Mouse (Mus musculus): Measurements from ENCODE around the gene Ppox.
"Not testable (repeated sequence)": the region's sequence is repeated elsewhere in the genome, so short reads cannot be mapped to it uniquely, and the experiment has no call there.

The Ppox gene

DNA sequence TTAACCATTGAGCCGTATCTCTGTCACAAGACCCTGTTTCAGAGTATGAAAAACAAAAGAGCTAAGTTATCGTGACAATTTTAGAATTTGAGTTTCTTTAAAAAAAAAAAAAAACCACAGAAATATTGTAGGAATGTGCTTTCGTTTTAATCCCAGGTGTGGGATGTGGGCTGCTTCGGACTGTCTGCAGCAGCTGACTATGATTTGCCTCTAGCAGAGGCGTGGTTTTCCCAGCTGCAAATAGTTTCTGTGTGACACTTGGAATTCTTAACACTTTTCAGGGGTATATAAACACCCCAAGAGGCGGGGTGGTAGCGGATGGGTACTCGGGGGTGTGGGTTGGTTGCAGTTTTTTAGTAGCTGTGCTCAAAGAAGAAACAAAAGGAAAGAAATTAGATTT, 35.6 kb downstream of the Ppox start:
- DNase-seq (ENCODE audit: low read depth, low spot score), result no peak

DNA sequence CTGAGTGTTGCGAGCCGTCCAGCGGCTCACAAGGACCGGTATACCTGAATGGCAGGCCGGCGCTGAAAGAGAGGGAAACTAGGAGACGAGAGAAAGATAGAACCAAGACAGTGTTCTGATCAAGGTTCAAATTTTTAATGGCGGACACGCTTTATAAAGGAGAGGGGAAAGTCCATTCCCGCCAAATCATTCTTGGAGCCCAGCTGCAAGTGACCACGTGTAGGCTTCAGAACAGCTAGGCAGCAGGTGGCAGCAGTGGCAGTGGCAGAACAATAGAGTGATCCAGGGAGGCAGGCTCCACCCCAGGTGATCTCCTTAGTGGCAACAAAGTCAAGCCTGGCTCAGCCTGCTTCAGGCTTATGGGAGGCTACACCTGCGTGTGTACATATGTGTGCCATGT, 39.0 kb downstream of the Ppox start:
- DNase-seq (ENCODE audit: low read depth, low spot score), result not testable (repeated sequence)

DNA sequence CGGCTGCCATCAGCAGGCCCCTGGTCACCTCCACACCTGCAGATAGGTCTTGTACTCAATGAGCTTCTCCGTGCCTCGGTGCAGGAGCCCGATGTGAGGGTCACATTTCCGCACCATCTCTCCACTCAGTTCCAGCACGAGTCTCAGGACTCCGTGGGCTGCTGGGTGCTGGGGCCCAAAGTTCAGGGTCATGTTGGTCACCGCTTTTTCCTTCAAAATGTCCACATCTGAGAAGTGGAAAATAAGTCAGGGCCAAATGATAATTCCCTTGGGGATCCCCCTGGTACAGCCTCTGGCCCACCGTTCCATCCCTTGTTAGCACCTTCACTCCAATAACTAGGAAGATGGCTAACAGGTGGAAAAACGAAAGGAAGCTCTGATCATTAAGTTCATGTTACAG, 40.1 kb downstream of the Ppox start:
- no peak for DNase-seq (ENCODE audit: low read depth, low spot score)

DNA sequence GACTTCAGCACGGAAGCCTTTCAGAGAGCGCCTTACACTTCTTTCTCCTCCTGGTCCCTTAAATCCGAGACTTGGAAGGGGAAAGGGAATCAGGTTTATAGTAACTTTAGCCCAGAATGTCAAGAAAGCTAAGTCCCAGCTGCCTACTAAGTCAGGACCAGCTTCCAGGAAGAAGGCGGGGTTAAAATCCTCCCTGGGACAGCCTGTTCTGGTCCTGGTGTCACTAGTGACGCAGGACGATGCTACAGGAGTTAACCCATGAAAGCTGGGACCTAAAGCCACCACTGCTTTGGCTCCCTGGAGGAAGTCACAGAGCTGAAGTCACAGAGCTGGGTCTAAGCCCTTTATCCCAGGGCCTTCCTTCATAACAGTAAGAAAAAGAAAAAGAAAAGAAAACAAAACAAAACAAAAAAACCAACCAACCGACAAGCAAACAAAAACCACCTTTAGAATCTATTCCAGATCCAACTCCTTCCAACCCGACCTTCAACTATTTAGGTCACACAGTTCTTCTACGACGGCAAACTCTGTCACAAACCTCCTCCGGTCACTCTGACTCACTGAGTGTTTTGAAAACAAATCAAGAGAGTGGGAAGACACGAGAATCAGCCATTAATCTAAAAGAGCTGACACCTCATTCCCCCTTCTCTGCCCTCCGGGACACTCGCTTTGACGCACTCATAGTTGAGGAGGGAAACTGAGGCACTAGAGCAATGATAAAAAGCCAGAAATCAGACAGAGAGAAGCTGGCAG, 40.8 kb downstream of the Ppox start:
- DNase-seq (ENCODE audit: low read depth, low spot score), result no peak

DNA sequence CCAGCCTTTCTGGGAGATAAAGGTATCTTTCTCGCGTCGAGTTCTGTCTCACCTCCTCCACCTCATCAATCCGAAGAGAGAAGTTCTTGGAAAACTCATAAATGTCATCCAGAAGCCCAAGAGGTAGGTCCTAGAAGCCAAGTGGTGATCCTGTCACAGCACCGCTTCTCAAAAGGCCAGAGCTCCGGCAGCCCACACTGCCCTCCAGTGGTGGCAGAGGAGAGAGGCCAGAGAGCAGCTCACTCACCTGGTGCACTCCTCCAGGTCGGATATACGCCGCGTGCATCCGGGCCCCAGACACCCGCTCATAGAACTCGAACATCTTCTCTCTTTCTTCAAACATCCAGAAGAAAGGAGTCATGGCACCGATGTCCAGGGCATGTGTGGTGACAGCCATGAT, 42.5 kb downstream of the Ppox start:
- no peak for DNase-seq (ENCODE audit: low read depth, low spot score)

DNA sequence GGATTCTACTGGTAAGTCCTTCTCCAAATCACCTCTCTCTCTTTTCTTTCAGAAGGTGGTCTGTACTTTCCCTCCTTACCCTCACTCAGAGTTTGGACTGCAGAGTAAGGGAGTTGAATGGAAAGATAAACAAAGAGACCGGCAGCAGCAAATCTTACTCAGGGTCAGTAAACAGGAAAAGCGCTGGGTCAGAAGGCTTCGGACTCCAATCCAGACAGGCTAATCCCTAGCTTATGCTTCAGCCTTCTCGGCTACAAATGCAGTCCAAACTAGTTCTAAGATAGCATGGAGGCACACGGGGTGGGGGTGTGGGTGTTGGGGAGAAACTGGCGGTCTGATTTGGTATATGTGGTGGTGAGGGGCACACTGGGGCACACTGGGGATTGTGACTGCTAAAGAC, 43.5 kb downstream of the Ppox start:
- no peak for DNase-seq (ENCODE audit: low read depth, low spot score)

DNA sequence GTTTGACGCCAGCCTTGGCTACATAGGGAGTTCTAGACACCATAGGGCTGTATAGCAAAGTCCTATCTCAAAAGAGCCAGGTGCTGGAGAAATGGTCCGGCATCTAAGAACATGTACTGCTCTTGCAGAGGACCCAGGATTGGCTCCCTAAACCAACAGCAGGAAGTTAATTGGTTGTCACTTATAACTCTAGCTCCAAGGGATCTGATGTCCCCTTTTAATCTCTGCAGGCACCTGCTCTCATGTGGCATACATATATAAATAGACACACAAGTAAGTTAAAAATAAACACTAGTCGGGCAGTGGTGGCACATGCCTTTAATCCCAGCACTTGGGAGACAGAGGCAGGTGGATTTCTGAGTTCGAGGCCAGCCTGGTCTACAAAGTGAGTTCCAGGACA, 45.2 kb downstream of the Ppox start:
- no peak for DNase-seq (ENCODE audit: low read depth, low spot score)

DNA sequence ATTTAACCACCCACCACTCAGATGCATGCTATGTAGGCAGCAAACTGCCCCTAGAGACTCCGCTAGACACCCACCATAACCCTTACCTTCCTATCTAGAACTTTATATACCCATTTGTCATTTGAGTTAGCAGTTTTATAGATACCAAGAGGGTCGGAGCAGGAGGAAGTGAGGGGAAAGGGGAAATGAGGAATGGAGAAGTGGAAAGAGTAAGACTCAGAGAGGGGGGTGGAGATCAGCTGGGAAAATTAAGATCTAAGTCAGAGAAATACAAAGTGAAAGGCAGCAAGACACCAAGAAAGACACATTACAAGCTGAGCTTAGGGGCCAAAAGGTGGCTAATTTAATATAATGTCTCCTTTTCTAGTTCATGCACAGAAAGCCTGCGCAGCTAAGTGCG, 46.4 kb downstream of the Ppox start:
- DNase-seq (ENCODE audit: low read depth, low spot score), result no peak

DNA sequence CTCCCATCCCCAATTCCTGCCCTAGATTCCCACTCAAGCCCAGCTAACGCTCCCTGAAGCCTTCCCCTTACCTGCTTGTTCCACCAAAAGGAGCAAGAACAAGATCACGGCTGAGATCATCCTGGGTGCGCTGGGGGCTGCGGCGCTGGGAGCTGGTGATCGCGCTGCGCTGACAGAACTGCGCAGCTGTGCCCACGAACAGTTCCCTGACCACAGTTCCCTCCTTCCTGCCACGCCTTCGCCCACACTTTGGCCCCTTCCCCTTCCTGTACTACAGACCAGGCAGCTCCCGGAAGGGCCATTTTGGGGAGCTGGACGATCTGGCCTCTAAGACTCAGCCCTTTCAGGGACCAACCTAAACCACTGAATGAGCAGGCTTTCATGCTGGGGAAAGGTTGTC, 46.9 kb downstream of the Ppox start, which contains the start of gene Fcer1g:
Gene Fcer1g (minus strand): TSS at position 240 of the 400 bp plus-strand sequence.
- no peak for DNase-seq (ENCODE audit: low read depth, low spot score)

DNA sequence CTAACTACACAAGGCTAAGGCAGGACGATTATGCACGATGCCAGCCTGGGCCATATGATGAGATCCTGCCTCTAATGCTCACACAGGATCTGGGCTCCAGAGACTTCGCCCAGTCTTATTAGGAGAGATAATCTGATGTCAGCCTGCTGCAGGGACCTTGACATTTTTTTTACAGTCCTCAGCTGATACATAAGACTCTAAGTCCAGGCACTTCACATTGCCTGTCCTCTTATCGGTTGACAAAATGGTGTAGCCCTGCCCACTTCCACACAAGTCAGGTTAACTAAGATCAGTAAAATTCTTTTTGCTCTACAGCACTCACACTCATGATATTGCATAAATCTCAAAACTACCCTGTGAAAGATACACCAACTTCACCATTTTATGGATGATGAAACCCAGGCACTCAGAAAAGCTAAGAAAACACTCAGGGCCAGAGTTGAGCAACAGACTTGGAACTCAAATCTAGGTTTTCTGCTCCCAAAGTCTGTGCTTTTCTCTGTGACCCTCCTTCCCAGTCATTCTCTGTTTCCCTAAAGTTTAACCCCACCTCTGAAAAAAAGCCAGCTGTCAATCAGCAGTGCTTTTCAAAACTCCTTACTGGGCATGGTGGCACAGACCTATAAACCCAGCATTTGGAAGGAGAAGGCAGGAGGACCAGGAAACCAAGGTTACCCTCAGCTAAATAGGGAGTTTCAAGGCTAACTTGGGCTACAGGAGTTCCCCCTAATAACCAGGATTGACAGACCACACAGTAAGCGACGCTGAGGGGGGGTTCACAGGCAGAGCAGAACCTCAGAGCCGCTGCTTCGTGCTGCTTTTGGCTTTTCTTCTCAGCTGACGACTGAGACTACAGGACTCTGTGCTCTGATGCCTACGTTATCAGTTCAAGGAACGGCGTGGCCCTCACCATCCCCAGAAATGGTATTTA, 47.9 kb downstream of the Ppox start:
- DNase-seq (ENCODE audit: low read depth, low spot score), result no peak

DNA sequence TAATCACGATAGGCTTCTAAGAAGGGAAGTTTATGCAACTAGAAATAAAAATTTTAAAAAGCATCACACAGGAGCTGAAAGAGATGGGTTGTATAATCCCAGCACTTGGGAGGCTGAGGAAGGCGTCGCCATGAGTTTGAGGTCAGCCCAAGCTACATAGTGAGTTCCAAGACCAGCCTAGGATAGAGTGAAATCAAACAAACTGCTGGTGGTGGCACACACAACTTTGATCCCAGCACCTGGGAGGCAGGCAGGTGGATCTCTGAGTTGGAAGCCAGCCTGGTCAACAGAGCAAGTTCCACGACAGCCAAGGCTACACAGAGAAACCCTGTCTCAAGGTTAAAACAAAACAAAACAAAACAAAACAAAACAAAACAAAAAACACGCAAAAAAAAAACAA, 48.6 kb downstream of the Ppox start:
- DNase-seq (ENCODE audit: low read depth, low spot score), result no peak

DNA sequence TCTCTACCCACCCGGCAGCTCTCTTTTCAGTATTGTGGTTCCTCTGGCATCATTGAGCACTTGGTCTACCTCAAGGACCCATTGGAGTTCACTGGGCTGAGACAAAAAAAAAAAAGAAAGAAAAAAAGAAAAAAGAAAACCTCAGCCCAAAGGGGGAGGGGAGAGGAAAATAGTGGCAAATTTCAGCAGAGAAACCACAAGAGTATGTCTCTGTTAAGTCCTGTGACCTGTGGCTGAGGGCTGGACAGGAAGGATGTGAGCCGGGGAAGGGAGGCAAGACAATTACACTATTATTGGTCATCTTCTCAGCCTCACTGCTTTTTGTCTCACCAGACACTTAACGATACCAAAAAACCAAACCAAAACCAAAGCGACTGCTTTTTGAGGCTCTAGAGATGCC, 49.1 kb downstream of the Ppox start:
- no peak for DNase-seq (ENCODE audit: low read depth, low spot score)

DNA sequence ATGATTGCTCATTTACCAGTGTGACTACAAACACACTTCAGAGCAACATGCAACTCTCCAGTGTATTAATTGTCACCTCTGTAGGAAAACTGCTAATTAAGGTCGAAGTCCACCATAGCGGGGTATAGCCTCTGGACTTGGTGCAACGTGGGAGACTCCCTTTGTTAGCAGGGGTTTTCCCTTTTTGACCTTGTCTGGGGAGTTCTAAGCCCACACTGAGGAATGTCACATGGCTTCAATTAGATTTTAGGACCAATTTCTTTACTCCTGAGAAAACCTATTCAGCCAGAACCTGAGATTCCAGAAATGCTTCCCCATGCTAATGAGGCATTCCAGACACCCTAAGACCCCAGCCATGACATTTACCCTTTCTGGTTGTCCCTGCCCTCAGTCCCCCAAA, 50.8 kb downstream of the Ppox start:
- no peak for DNase-seq (ENCODE audit: low read depth, low spot score)

DNA sequence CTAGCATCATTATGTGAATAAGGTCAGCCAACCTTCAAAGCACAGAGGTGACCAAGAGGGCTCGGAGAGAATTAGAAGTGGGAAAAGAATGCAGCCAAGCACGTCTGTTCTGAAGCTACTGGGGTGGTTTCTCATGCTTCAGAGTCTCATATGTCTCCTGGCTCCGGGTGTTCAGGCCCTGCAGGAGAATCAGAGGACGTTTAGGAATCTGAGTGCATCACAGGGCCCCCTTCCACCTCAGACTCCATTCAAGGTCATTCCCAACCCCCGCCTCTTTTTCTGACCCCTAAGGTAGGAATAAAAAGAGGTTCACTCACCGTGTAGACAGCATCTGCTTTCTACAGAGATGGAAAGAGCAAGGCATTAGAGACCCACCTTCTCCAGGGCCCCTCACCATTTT, 51.2 kb downstream of the Ppox start:
- no peak for DNase-seq (ENCODE audit: low read depth, low spot score)

DNA sequence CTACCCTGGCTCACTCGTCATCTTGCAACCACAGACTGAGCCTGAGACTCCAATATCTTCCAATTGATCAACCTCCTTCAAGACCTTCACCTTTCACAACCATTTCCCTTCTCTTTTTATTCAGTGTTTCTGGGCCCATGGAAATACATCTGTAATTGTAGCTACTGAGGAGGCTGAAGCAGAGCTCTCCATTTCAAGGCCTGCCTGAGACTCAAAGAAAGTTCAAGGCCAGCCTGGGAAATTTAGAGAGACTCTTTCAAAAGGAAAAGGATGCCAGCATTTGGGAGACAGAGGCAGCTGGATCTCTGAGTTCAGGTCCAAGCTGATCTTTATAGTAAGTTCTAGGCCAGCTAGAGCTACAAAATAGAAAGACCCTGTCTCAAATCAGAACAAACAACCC, 53.1 kb downstream of the Ppox start:
- DNase-seq (ENCODE audit: low read depth, low spot score), result no peak

DNA sequence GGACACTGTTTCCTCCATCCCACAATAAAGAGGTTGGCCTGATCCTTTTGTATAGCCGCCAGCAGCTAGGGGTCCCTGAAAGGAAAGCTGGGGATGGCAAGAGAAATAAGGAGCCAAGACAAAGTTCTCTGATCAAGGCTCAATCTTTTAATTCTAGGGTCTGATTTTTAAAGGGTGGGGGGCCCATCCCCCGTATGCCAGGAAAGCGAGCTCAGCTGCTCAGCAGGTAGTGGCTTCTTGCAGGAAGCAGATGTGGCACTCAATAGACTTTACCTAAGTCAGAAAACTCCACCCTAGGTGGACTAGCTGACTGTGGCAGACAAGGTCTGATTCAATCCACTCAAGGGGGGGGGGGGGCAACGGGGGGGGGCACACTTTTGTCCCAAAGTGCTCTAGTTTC, 54.2 kb downstream of the Ppox start:
- DNase-seq (ENCODE audit: low read depth, low spot score), result no peak

All from c-Kit-negative CD71-positive TER-119-positive erythroid progenitor cells, embryonic 14.5 days (primary cell).